Mouse (Mus musculus): Measurements from ENCODE around the gene Dsn1.

Gene Dsn1

DNA sequence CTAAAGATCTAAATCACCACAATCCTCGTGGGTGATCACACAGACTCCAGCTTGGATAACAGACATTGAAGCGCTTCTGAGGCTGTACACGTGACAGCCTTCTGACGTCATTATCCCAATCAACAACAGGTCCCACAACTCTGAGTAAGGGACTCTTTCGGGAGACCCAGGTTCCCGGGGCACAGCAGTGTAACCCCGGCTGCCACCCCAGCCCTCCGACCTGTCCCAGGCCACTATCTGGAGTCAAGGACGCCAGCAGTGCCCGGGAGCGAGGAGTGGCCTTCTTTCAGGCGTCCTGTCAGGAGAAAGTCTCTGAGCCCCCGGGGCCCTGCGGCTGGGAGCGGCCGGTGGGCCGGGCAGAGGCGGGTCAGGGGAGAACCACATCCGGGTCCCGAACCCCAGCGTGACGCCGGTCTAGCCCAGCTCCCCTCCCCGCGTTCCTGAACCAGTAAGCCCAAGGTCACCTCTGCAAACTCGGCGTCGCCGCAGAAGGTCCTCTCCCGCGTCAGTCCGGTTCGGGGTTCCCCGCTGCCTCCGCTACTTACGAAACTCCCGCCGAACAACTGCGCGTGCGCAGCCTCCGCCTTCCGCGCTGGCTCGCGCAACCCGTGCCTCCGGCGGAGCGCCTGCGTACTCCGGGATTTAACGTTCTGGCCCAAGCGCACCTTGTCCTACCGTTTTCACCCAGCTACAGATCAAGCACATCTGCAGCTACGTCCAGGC is at the start of gene Dsn1:
Gene Dsn1, minus strand, starts transcription at position 644 of the 723 bp plus-strand sequence.
- DNase-seq, result peak; percentile 89

GRCm38 (mm10) chr2:157055721-157056120 is 48.8 kb upstream of the Dsn1 start:
- peak; percentile 56 for DNase-seq

DNA sequence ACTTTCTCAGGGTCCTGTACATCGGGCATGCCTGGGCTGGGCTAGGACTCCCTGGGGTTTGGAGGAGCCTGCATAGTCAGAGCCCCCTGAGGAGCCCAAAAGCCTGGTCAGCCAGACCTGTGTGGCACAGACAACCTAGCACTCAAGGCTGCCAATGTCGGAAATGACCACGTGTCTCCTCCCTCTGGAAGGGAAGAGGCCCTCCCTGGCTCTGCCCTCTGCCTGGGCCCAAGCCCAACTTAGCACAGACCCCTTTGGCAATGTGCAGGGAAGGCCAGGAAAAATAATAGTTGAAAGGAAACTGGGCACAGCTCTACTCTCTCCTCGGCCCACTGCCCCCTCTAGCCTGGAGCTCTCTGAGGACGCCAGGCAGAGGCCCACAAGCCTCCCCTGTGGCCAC is 47.9 kb upstream of the Dsn1 start:
- DNase-seq, result peak; percentile 82

DNA sequence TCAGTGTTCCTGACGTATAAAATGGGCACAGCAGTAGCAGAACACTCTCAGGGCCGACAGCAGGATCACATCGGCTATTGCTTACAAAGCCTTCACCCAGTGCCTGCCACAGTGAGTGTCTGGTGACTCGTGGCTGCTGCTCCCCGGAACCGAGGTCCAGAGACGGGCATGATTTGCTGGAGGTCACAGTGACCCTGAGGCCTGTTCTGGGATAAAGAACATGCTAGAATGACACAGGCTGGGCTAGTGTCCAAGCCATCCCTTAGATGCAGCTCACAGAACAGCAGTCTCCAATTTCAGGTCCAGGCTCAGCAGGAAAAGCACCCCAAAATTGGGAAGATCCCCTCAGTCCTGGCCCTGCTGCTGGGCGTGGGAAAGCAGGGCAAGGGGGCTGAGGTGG is 47.3 kb upstream of the Dsn1 start:
- DNase-seq, result peak; percentile 60

DNA sequence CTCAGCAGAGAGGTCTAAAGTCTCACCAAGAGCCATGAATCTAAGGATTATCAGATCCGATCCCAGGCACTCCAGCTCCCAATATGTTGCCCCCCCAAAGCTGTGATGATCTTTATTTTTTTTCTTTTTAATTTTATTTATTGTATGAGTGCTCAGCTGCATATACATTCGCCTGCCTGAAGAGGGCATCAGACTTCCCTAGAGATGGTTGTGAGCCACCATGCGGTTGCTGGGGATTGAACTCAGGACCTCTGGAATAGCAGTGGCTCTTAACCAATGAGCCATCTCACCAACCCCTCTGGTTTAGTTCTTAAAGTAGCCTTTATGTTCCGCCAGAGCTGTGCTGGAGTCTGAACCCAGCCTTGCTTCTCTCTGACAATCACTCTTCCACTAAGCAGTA is 46.8 kb upstream of the Dsn1 start:
- DNase-seq, result no peak

- DNase-seq, result no peak
Measured at GRCm38 (mm10) chr2:157053124-157053523, 46.2 kb upstream of the Dsn1 start.

DNA sequence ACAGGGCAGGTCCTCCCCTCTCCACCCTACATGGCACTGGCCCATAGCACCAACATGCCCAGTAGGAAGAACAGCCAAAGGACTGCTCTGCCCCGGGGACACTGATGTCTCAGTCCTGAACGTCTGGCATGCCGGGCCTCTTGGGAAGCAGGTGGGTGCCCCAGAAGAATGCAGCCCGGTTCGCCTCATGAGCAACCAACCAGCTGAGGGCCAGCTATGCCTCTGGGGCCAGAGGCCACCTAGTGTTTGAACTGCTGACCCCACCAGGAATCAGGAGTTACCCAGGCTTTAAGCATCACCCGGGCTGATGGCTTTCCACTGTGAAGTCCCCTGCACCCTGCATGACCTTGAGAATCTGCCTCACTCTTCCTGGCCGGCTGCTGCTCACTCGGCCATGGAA is 45.5 kb upstream of the Dsn1 start:
- DNase-seq, result no peak

DNA sequence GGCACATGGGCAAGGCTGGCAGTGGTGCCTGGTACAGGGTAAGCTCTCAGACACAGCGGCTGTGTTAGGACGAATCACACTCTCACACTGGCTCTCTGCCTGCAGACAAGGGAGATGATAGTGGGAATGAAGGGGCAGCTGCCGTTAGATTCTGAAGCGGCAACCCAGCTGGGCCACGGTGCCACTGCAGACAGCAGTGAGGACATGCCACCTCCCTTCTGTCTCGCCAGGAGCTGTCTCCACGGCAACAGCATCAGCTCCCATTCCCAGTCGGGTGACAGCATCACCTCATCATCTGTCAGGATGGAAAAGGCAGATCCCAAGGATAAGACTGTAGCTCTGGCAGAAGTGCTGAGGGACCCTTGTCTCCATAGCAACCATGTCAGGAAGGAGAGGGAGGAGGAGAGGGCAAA is 42.9 kb upstream of the Dsn1 start:
- DNase-seq, result peak; percentile 69

- peak; percentile 83 for DNase-seq
Measured at GRCm38 (mm10) chr2:157048395-157049181, 41.6 kb upstream of the Dsn1 start.

- peak; percentile 63 for DNase-seq
Measured at GRCm38 (mm10) chr2:157046956-157047355, 40.0 kb upstream of the Dsn1 start.

DNA sequence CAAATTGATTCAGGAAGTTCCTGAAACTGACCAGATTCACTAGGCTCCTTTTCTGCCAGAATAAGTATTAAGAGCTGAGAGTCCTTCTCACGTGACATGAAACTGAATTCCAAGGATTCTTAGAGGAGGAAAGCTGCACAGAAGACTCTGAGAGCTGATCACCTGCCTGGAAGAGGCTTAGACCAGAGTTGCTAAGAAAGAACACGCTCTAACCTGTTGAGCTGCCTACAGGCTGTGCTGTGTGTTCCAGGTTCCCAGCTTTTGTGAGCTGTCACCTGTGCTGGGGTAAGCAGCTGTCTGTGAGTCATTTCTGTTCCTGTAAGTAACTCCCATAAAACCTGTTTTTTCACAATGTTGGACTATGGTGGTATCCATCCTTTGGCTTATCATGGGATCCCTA is 39.0 kb upstream of the Dsn1 start:
- DNase-seq, result no peak

DNA sequence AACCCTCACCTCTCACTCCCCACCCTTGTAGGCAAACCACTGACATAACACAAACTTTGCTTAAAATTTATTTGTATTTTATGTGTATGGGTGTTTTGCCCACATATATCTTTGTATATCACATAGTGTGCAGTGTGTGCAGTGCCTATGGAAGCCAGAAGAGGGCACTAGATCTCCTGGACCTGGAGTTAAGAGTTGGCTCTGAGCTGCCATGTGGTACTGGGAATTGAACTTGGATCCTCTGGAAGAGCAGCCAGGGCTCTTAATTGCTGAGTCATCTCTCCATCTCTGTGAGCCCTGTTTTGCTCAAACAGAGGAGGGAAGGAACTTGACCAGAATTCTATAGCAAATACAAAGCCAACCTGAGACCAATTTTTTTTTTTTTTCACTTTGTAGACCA is 37.0 kb upstream of the Dsn1 start:
- DNase-seq, result peak; percentile 35

DNA sequence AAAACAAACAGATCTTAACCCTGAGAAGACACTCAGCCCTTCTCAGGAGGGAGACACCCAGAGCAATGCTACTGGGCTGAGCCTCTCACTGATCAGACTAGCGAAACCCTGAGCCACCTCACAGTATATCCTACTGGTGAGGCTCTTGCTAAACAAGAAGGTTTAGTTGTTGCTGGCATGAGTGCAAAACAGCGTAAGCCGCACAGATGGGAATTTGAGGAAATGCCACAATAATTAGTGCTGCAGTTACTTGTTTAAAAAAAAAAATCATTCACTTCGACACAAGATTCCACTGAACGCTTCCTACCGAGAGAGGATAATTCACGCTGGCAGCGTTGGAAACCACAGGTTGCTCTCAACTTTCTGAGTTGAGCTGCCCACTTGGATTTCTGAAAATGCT is 36.6 kb upstream of the Dsn1 start:
- peak; percentile 59 for DNase-seq

DNA sequence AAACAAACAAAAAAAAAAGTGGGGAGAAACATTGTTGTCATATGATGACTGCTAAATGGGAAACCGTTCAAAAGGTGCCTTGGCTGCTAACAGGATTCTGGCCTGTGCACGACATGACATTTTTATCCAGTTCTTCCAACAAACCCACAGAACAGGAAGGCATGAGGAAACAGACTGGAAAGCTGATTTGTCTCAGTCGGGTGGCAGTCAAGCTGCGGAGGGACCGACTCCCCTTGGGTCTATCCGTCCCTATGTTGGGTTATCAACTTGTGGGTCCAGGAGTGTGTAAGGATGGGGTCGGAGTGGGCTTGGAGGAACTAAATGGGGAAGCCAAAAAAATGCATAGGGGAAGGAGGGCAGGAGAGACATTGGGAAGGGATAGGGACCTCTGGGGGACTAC is 34.5 kb upstream of the Dsn1 start:
- peak; percentile 50 for DNase-seq

GRCm38 (mm10) chr2:157040649-157041046 is 33.7 kb upstream of the Dsn1 start:
- DNase-seq, result no peak

DNA sequence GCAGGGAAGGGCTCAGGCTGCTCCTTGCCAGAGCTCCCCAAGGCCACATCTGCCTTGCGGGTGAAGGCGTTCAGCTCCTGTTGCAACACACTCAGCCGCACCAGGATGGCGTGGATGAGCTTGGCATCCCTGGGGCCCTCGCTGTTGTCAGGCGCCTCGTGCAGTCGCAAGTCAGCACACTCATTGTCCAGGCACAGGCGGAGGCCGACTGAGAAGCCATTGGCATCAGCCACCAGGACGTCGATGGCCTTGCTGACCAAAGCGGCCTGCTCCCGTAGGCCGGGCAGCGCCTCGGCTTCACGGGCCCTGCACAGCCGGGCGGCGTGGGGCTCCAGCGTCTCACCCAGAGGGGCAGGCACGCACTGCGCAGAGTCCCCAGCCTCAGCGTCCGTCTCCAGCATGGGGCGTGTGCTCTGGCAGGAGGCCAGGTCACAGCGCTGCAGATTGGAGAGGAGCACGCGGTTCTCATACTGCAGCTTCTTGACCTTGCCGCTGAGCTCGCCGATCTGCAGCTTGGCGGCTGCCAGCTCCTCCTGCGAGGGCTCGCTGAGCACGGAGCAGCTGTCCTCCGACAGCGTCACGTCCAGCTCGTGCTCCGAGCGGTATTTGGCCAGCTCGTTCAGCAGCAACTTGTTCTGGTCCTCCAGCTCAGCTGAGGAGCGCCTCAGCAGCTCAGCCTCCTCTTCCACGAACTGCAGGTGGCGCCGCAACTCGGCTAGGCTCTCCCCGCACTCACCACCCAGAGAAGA is 33.1 kb upstream of the Dsn1 start:
- DNase-seq, result peak; percentile 75

- peak; percentile 39 for DNase-seq
Measured at GRCm38 (mm10) chr2:157037303-157037702, 30.3 kb upstream of the Dsn1 start.

GRCm38 (mm10) chr2:157036400-157036799 is 29.4 kb upstream of the Dsn1 start:
- DNase-seq, result peak; percentile 45

- peak; percentile 91 for DNase-seq
Measured at GRCm38 (mm10) chr2:157035371-157035770, 28.4 kb upstream of the Dsn1 start.

GRCm38 (mm10) chr2:157030804-157031203 is 23.9 kb upstream of the Dsn1 start:
- DNase-seq, result peak; percentile 83

DNA sequence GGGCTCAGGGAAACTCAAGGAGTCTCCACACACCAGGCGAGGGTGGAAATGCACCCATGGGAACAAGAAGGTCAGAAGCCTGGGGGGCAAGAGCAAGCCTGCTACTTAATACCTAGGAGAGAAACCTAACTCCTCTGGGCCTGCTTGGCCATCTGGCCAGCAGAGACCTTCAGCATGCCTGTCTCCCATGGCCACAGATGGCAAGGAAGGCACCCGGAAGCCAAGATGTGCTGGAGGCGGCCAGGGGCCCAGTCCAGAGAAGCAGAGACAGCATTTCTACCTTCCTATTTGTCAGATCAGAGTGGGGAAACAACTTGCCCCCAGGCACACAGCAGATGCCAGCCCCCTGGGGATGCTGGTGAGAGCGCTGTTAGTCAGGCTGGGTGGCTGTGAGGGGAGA is 21.3 kb upstream of the Dsn1 start:
- DNase-seq, result peak; percentile 71

- peak; percentile 87 for DNase-seq
Measured at GRCm38 (mm10) chr2:157027106-157028008, 20.4 kb upstream of the Dsn1 start.

GRCm38 (mm10) chr2:157021156-157021555 is 14.2 kb upstream of the Dsn1 start:
- no peak for DNase-seq

Measured in cerebellum, adult 9-11 months (tissue).